Mouse (Mus musculus): ENCODE data around the gene Rhox4d.
"Not testable (repeated sequence)": the region's sequence is repeated elsewhere in the genome, so short reads cannot be mapped to it uniquely, and the experiment has no call there.

The Rhox4d gene

GRCm38 (mm10) chrX:37514059-37514458 is at the start of gene Rhox4d:
Gene Rhox4d, plus strand, starts transcription at chrX:37514359.
- not testable (repeated sequence) for DNase-seq

DNA sequence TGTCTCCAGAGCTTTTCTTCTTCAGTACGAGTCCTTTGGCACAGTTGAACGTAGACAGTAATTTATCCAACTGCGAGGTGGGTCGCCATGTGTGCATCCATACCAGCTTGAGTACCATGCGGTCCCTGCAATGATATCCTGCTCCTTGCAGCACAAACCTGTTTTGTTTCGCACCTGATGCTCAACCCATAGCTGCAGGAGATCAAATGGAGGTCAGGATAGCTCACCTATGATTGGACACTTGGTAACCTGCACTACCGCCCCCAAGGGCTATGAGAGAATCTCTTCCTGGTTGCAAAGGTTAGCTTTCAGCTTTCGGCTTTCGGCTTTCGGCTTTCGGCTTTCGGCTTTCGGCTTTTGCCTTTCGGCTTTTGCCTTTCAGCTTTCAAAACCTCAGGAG is 34.1 kb upstream of the Rhox4d start, which contains the start of gene Rhox4c:
Gene Rhox4c, plus strand, starts transcription at position 301 of the 400 bp plus-strand sequence.
- DNase-seq: not testable (repeated sequence)

DNA sequence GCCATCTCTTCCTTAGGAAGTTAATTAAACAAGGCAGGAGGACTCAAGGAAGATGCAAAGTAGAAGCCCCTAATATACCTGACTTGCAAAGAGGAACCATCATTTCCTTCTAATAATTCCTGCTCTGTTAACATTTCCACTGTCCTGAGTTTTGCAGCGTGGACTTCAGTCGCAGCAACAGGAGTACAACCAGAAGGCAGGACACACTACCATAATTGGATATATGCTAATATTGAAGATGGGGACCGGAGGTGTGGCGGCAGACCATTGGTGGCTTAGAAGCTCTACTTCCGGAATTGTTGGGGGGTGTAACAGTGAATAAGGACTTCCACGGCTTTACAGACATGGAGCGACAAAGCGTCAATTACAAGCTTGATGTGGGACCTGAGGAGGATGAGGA is 16.0 kb downstream of the Rhox4d start, which contains the start of gene Rhox2e:
Gene Rhox2e, plus strand, starts transcription at position 301 of the 400 bp plus-strand sequence.
- DNase-seq: not testable (repeated sequence)

GRCm38 (mm10) chrX:37541719-37542118 is 27.6 kb downstream of the Rhox4d start, which contains the start of gene Rhox3e:
Gene Rhox3e, plus strand, starts transcription at chrX:37542019.
- DNase-seq: not testable (repeated sequence)

GRCm38 (mm10) chrX:37557112-37557511 is 43.0 kb downstream of the Rhox4d start, which contains the start of gene Rhox4e:
Gene Rhox4e, plus strand, starts transcription at chrX:37557412.
- not testable (repeated sequence) for DNase-seq

Measured in heart, adult 11 months (tissue).